Mouse (Mus musculus) adrenal gland, postnatal 4 days (tissue): ENCODE data around the gene Herc2. TPM values are rescaled to one million over a fixed set of nuclear protein-coding genes. Genes with fewer than 3 reads are reported as not detected.

Experiments
- DNase-seq, 2 experiments: peaks; one replicate each; pipeline ENCODE4 v3.0.0; 2021 to 2022; ENCODE audit warnings: low spot score in 2 of 2, mixed read lengths in 2 of 2
- total RNA-seq, 2 experiments: library from RNA; stranded (reverse); gene quantifications; 2 replicates each; pipeline ENCODE4 v1.2.3; 2021

The Herc2 gene
- total RNA-seq, 2 experiments from 2014 or later = 45.0 to 49.7 TPM

GRCm38 (mm10) chr7:56066136-56066535 lies 16.1 kb downstream of the Herc2 start:
- DNase-seq = no peak

- DNase-seq = no peak
Measured at GRCm38 (mm10) chr7:56066634-56067033, 16.6 kb downstream of the Herc2 start.

- DNase-seq = no peak
Measured at GRCm38 (mm10) chr7:56071724-56072123, 21.7 kb downstream of the Herc2 start.

- no peak for DNase-seq
Measured at GRCm38 (mm10) chr7:56083034-56083433, 33.0 kb downstream of the Herc2 start.

GRCm38 (mm10) chr7:56089097-56089496 lies 39.1 kb downstream of the Herc2 start:
- DNase-seq = no peak

GRCm38 (mm10) chr7:56091445-56091844 lies 41.4 kb downstream of the Herc2 start:
- DNase-seq = no peak

GRCm38 (mm10) chr7:56102293-56102847 lies 52.4 kb downstream of the Herc2 start:
- DNase-seq = no peak

- DNase-seq = no peak
Measured at GRCm38 (mm10) chr7:56112999-56113398, 63.0 kb downstream of the Herc2 start.

- DNase-seq = no peak
Measured at GRCm38 (mm10) chr7:56114148-56114547, 64.2 kb downstream of the Herc2 start.

- no peak for DNase-seq
Measured at GRCm38 (mm10) chr7:56120968-56121367, 71.0 kb downstream of the Herc2 start.

GRCm38 (mm10) chr7:56121425-56121824 lies 71.4 kb downstream of the Herc2 start:
- no peak for DNase-seq

GRCm38 (mm10) chr7:56128080-56128479 lies 78.1 kb downstream of the Herc2 start:
- no peak for DNase-seq

GRCm38 (mm10) chr7:56129577-56129976 lies 79.6 kb downstream of the Herc2 start:
- no peak for DNase-seq

- DNase-seq = no peak
Measured at GRCm38 (mm10) chr7:56131548-56131947, 81.6 kb downstream of the Herc2 start.

- no peak for DNase-seq
Measured at GRCm38 (mm10) chr7:56138706-56139105, 88.7 kb downstream of the Herc2 start.

GRCm38 (mm10) chr7:56146424-56146823 lies 96.4 kb downstream of the Herc2 start:
- no peak for DNase-seq

GRCm38 (mm10) chr7:56148925-56149324 lies 98.9 kb downstream of the Herc2 start:
- no peak for DNase-seq

- no peak for DNase-seq
Measured at GRCm38 (mm10) chr7:56151885-56152676, 102.1 kb downstream of the Herc2 start.

- DNase-seq = no peak
Measured at GRCm38 (mm10) chr7:56153161-56153560, 103.2 kb downstream of the Herc2 start.

- no peak for DNase-seq
Measured at GRCm38 (mm10) chr7:56153625-56154024, 103.6 kb downstream of the Herc2 start.

- DNase-seq = no peak
Measured at GRCm38 (mm10) chr7:56163316-56163715, 113.3 kb downstream of the Herc2 start.

GRCm38 (mm10) chr7:56168713-56169112 lies 118.7 kb downstream of the Herc2 start:
- DNase-seq = no peak

- DNase-seq = no peak
Measured at GRCm38 (mm10) chr7:56177371-56177770, 127.4 kb downstream of the Herc2 start.
